Mouse (Mus musculus) layer of hippocampus, adult 18-20 months (tissue): ENCODE measurements around the gene Rrp1. TPM values are rescaled to one million over a fixed set of nuclear protein-coding genes. Genes with fewer than 3 reads are reported as not detected.
"Not testable (repeated sequence)": the region's sequence is repeated elsewhere in the genome, so short reads cannot be mapped to it uniquely, and the experiment has no call there.

Experiments
- DNase-seq, 2 experiments: peaks; one replicate each; pipeline ENCODE4 v3.0.0; 2022; ENCODE audit warnings: low spot score in 2 of 2
- total RNA-seq, 2 experiments: library from RNA; stranded (reverse); gene quantifications; 2 replicates each; pipeline ENCODE4 v1.2.3; 2021

Gene Rrp1
- total RNA-seq, 2 experiments from 2014 or later = 361 to 370 TPM

- no peak for DNase-seq
Observed at GRCm38 (mm10) chr10:78385520-78385919, 27.3 kb downstream of the Rrp1 start.

GRCm38 (mm10) chr10:78383567-78383966 is 29.3 kb downstream of the Rrp1 start:
- DNase-seq = no peak

GRCm38 (mm10) chr10:78378516-78378915 is 34.3 kb downstream of the Rrp1 start:
- no peak for DNase-seq

GRCm38 (mm10) chr10:78372681-78373668 is 39.9 kb downstream of the Rrp1 start:
- no peak for DNase-seq

GRCm38 (mm10) chr10:78371746-78372145 is 41.1 kb downstream of the Rrp1 start:
- no peak for DNase-seq

GRCm38 (mm10) chr10:78367586-78367985 is 45.3 kb downstream of the Rrp1 start:
- no peak for DNase-seq

- no peak for DNase-seq
Observed at GRCm38 (mm10) chr10:78366851-78367312, 46.0 kb downstream of the Rrp1 start.

- no peak for DNase-seq
Observed at GRCm38 (mm10) chr10:78366195-78366834, 46.5 kb downstream of the Rrp1 start.

GRCm38 (mm10) chr10:78365555-78365954 is 47.3 kb downstream of the Rrp1 start:
- no peak for DNase-seq

- peak in 1 of 2 experiments; percentile 9 for DNase-seq
Observed at GRCm38 (mm10) chr10:78364106-78364505, 48.7 kb downstream of the Rrp1 start.

- DNase-seq = no peak
Observed at GRCm38 (mm10) chr10:78363366-78363765, 49.5 kb downstream of the Rrp1 start.

GRCm38 (mm10) chr10:78361951-78362350 is 50.9 kb downstream of the Rrp1 start:
- DNase-seq = peak in 1 of 2 experiments; percentile 62

GRCm38 (mm10) chr10:78360290-78360711 is 52.5 kb downstream of the Rrp1 start:
- DNase-seq = peak in 1 of 2 experiments; percentile 21

GRCm38 (mm10) chr10:78358999-78359398 is 53.8 kb downstream of the Rrp1 start:
- not testable (repeated sequence) for DNase-seq

- DNase-seq = no peak
Observed at GRCm38 (mm10) chr10:78358266-78358665, 54.6 kb downstream of the Rrp1 start.

- DNase-seq = no peak
Observed at GRCm38 (mm10) chr10:78357742-78358141, 55.1 kb downstream of the Rrp1 start.

- DNase-seq = no peak
Observed at GRCm38 (mm10) chr10:78355931-78356593, 56.8 kb downstream of the Rrp1 start.

- no peak for DNase-seq
Observed at GRCm38 (mm10) chr10:78353196-78353595, 59.6 kb downstream of the Rrp1 start.

GRCm38 (mm10) chr10:78352666-78353030 is 60.2 kb downstream of the Rrp1 start:
- no peak for DNase-seq

- peak; percentile 62 to 64 for DNase-seq
Observed at GRCm38 (mm10) chr10:78351887-78352665, 60.8 kb downstream of the Rrp1 start, which contains the start of gene Agpat3. Agpat3 (minus strand) TSS chr10:78352489.

GRCm38 (mm10) chr10:78351564-78351886 is 61.3 kb downstream of the Rrp1 start:
- no peak for DNase-seq
